Mouse (Mus musculus): ENCODE measurements at regions not wholly inside any gene's neighbourhood (a gene's known extent, or its start where the extent isn't known, plus 50 kb on each side); places are given as distances from the start of the nearest gene placed in this dataset.

DNA sequence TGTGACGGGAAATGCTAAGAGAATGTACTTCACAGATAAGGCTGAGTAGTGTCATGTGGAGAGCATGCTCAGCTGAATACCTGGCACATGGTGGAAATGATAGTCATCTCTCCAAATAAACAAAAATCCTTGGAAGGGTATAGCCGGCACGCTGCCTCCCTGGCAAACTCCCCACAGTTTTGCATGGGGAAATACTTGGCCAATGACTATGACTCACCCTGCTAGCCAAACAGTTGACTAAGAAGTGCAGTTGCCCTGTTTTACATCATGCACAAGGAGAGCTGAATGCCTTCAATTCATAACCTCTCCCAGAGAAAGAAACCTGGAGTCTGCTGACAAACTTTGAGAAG is 183.2 kb upstream of the Fmr1 start:
- TF ChIP-seq EP300 (IDR thresholded peaks at IDR 0.05; ENCODE audit: low read depth) (no peak), CTCF (IDR thresholded peaks at IDR 0.05; ENCODE audit: low read depth) (no peak)

Data from liver, embryonic 14.5 days (tissue).